Mouse (Mus musculus): Measurements from ENCODE around the gene Gpr34. TPM values are rescaled to one million over a fixed set of nuclear protein-coding genes. Genes with fewer than 3 reads are reported as not detected.

The Gpr34 gene
- polyA plus RNA-seq, 1 experiment from 2014 or later, result 2.4 TPM

DNA sequence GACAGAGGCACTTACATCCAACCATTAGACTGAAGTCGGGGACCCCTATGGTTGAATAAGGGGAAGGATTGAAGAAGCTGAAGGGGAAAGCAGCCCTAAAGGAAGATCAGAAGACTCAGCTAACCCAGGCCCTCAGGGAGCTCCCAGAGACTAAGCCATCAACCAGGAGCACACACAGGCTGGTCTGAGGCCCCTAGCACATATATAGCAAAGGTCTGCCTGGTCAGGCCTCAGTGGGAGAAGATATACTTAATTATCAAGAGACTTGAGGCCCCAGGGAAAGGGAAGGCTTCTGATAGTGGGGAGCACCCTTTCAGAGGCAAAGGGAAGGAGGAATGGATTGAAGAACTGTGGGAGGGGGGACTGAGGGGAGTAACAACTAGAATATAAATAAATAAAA lies 54.7 kb downstream of the Gpr34 start:
- no peak overlapping the region for H3K9ac ChIP-seq
- H3K4me2 ChIP-seq (replicated peaks), result no peak overlapping the region
- H3K9me3 ChIP-seq (replicated peaks), result no peaks in the 10 kb centered on the region
- ATAC-seq (ENCODE audit: low FRiP score), result no peak
- 84% methylated on average over 1 of the region's 1 CpGs for WGBS
- H3K27me3 ChIP-seq, result no peaks in the 10 kb centered on the region
- H3K4me1 ChIP-seq, result no peaks in the 10 kb centered on the region
- H3K36me3 ChIP-seq, result no peaks in the 10 kb centered on the region
- no peak overlapping the region for H3K27ac ChIP-seq
- no peak overlapping the region for H3K4me3 ChIP-seq

DNA sequence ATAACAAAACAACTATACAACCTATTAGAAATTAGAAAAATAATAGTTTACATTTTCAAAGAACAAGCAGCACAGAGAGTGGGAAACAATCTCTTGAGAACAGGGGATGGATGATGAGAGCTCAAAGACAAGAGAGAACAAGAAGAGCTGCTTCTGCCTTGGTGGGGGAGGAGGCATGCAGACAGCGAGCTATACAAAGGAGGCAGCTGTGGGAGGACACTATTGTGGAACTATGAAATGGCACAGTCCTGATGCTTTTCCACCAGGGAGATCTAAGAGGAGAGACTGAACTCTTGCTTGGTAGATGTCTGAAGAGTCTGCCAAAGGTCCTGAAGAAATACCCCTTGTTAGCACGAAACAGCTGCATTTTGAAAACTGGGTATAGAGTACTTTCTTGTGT lies 56.5 kb downstream of the Gpr34 start:
- Histone ChIP-seq H3K9me3 (replicated peaks) (no peaks in the 10 kb centered on the region), H3K4me1 (no peaks in the 10 kb centered on the region), H3K9ac (no peak overlapping the region), H3K4me3 (no peak overlapping the region), H3K4me2 (replicated peaks) (no peak overlapping the region), H3K36me3 (no peaks in the 10 kb centered on the region), H3K27ac (no peak overlapping the region), H3K27me3 (no peaks in the 10 kb centered on the region)
- WGBS, result 62% methylated on average over 2 of the region's 2 CpGs
- peak; percentile 46; the same call in 1 of the 2 replicates for ATAC-seq (ENCODE audit: low FRiP score)

Small RNA genes lying within 50 kb of the gene (microRNA-seq; reads per million reads assigned to microRNA genes)
- not detected for gene Gm25246

Other genes with a start within 250 kb of the Gpr34 start
- gene Nyx, start 166.0 kb upstream of the Gpr34 start, polyA plus RNA-seq (2016; fragmentation: Nextera tagmentation; extraction: Ambion mirVana), result 0.07 and 0.13 TPM in 2 replicates
- gene Gpr82, start 29.3 kb downstream of the Gpr34 start, polyA plus RNA-seq (2016; fragmentation: Nextera tagmentation; extraction: Ambion mirVana), result 0.56 and 0.67 TPM in 2 replicates
- gene Cask, start 219.3 kb downstream of the Gpr34 start, polyA plus RNA-seq (2016; fragmentation: Nextera tagmentation; extraction: Ambion mirVana), result 25.9 and 27.7 TPM in 2 replicates

Measured in hindbrain, embryonic 12.5 days (tissue).